Mouse (Mus musculus) effector memory CD4-positive, alpha-beta T cell, adult 7 months (primary cell): ENCODE results near the gene Mpig6b. TPM values are rescaled to one million over a fixed set of nuclear protein-coding genes. Genes with fewer than 3 reads are reported as not detected.

Experiments
- polyA plus RNA-seq: library from polyadenylated mRNA; unstranded; fragments of 100-300 nt; shearing (Covaris generic); gene quantifications from one replicate; pipeline ENCODE4 v1.2.1, GENCODE M21; 2017

Mpig6b gene
- not detected for polyA plus RNA-seq

DNA sequence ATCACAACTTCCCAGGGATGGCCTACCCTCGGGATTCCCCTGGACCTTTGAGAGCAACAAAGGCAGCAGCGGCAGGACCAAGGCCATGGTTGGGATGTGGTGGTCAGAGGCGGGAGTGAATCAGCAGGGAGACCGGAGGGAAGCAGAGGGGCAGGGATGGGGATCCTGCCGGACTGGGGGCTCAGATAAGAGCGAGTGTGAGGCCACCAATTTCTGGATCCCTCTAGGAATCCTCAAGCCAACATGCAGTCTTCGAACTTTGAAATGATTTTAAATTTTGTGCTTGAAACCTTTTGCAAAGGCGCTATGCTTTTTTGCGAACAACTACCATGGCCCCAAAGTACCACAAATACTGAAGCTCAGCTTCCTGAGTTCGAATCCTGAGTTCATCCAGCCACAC, at the start of gene Mpig6b:
Gene Mpig6b, minus strand, starts transcription at position 101 of the 400 bp plus-strand sequence.

DNA sequence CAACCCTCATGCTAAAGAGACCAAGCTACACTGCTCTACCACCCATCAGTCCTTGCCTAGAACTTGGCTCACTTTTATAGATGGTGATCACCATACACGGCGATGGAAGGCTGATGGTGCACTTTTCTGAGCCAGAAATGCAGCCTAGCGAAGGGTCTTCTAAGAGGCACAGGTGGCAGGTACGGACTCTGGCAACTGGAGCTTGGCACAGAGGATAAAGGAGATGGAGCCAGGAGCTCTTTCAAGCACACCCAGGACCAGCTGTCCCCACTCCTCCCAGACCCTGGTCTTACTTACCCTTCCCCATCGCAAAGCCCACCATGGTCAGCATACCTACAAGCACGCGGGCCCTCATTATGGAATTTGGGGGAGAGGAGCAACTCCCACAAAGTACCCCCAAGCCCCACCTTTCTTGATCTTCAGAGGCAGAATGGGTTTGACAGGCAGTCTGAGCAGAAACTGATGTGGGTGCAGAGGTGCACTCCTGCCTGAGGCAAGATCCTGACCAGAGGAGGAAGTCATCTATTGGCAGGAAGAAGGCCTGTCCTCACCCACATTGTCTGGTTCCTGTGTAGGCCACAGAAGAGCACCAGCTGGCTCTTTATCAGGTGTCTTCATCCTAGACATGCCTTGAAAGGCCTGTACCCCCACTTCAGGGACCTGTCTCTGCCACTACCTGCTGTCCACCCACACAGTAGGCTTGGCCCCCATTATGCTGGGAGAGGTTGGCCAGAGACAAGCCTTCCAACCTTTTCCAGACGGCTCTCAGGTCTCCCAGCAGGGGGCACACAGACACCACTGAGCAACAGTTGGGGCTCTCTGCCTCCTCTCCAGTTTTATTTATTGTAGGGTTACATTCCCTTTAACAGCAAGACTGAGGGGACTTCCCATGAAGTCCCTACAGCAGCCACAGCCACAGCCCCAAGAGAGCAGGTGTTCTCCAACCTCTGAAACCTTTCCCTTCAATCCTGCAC, 49.3 kb upstream of the Mpig6b start, which contains the start of gene Ly6g5b:
Gene Ly6g5b, minus strand, starts transcription at position 383 of the 974 bp plus-strand sequence.

GRCm38 (mm10) chr17:35108097-35108496, 42.1 kb upstream of the Mpig6b start, which contains the start of gene Ly6g5c:
Gene Ly6g5c, plus strand, starts transcription at chr17:35108279.

DNA sequence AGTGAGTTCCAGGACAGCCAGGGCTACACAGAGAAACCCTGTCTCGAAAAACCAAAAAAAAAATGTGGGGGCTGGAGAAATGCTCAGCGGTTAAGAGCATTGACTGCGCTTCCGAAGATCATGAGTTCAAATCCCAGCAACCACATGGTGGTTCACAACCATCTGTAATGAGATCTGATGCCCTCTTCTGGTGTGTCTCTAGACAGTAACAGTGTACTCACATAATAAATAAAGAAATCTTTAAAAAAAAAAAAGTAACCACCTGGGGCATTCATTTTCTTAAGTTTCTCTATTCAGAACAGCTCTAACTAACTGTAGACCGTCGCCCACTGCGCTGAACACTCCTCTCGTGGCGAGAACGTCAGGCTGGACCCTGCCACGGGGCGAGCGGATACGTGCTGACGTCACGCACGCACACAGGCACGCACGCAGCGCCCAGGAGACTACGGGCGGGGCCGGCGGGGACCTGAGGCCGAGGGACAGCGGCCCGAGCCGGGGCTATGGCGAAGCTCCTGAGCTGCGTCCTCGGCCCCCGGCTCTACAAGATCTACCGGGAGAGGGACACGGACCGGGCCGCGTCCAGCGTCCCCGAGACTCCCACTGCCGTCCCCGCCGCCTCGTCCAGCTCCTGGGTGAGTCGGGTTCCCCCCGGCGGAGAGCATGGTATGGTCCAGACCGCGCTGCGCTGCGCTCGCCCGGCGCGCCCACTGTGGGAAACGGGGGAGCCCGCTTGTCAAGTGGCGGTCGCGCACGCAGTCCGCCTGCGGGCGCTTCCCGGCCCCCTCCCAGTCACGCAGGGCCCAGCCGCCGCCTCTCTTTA, 23.1 kb upstream of the Mpig6b start, which contains the start of gene Abhd16a:
Gene Abhd16a, plus strand, starts transcription at position 439 of the 820 bp plus-strand sequence.

DNA sequence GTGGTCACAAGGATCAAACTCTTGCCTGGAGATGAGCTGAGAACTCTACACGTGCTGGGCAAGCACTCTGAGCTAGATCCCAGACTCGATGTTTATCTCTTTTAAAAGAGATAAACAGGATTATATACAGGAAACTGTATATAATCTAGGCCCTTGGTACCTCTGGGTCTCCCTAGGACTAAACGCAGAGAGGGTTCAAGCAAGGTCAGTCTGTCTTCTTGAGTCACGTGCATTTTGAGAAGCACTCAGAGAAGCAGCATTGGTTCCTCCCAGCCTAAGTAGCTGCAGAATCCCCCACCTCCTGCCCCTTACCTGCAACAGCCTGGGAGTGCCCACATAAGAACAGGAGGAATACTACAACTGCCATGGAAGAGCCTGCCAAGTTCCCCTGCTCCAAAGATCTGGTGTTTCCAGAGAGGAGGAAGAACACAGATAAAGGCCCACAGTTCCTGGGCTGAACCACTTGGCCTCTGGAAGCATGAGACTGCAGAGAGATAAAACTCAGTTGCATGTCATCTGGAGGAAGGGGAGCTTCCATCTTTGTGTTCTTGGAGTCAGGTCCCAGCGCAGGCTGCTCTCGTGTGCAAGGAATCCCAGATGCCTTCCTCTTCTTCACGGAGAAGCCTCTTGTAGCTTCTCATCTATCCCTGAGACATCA, 19.4 kb upstream of the Mpig6b start, which contains the start of gene Ly6g6f:
Gene Ly6g6f, minus strand, starts transcription at position 403 of the 658 bp plus-strand sequence.

GRCm38 (mm10) chr17:35077786-35078233, 11.8 kb upstream of the Mpig6b start, which contains the start of gene Ly6g6d:
Gene Ly6g6d, minus strand, starts transcription at chr17:35078065.

DNA sequence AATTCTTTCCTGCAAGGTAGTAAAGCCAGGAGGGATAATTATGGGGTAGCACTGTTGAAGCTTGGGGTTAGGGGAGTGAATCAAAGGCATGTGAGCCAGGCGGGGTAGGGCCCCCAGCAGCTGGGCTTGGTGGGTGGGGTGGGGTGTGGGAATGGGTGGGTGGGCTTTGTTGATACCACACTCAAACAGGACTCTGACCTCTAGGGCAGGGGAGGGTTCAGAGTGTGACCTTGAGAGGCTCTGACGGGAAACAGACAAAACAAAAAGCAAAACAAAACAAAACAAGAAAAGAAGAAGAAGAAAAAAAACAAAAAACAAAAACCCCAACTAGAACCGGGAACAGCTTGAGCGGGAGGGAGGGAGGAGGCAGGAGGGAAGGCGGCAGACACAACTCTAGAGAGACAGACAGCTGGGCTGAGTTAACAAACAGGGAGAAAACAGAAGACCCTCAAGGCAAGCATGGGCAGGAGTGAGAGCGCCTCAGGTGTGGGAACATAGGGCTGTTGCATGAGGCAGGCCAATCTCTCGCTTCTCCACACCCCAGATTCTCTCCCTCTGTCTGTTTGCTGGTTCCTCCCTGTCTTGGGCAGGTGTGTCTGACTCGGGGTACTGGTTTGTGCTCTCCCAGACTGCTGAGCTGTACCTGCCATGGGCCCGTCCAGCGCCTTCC, 10.7 kb upstream of the Mpig6b start, which contains the start of gene Ly6g6e:
Gene Ly6g6e, plus strand, starts transcription at position 396 of the 670 bp plus-strand sequence.

DNA sequence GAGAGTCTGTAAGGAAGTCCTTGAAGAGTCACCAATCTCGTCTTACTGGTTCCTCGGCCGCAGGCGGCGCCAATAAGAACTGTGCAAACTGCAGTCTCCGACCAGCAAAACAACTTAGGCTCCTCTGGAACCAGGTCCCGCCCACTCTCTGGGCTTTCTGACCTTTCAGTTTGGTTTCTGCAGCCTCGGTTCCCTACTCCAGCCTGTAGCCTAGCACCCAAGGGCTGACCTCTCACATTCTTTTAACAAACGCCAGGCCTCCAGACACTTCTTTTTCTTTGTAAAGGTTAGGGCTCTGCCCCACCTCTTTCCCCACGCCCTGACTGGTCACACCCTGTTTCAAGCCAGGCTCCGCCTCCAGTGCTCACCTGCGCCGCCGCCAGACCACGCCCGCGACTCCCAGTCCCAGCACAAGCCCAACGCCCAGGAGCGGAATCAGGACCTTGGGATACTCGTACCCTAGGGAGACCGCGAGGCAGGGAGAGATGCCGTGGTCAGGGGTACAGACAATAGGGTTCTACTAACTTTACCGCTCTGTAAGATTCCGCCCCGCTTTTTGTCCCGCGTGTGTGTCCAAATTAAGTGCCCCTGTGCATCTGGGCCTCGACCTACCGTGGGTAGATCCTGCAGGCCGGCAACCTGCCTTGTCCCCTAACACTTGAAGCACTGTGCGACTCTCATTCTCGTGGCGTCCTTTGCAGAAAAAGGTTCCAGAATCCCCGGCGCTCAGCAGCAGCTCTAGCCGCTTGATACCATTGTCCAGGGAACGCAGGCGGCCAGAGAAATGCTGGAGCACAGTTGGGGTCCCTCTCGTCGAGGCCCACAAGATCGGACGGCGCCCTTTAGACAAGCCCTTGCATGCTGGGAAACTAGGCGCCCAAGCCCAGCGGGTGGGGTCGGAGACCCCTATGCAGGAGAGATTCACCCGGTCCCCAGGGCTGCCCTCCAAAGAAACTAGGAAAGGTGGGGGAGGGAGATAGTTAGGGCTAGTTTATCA, 735 bp downstream of the Mpig6b start, which contains the start of gene Ly6g6c:
Gene Ly6g6c, plus strand, starts transcription at position 438 of the 997 bp plus-strand sequence.

GRCm38 (mm10) chr17:35058911-35059892, 6.8 kb downstream of the Mpig6b start, which contains the start of gene Ddah2:
Gene Ddah2, plus strand, starts transcription at chr17:35059035.

DNA sequence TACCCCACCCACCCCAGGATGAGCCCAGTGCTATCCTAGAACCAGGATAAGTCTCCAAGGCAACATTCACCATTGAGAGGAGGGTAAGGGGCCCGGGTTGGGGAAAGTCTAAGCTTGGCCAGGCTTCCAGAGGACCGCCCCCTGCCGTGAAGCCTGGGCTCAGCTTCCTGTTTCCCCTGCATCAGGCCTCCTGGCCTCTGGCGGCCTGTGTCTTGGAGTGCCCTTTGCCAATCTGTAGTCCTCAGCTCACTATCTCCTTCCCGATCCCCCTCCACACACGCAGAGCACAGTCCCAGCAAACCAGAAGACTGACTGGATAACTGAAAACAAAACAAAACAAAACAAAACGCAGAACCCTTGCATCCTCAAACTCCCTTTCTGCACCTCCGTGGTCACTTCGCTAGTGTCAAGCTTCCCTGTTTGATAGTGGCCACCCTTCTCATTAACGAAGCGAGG, 16.4 kb downstream of the Mpig6b start, which contains the start of gene Clic1:
Gene Clic1, plus strand, starts transcription at position 406 of the 456 bp plus-strand sequence.

GRCm38 (mm10) chr17:35046681-35047455, 19.1 kb downstream of the Mpig6b start, which contains the start of gene Msh5:
Gene Msh5, minus strand, starts transcription at chr17:35046745.

DNA sequence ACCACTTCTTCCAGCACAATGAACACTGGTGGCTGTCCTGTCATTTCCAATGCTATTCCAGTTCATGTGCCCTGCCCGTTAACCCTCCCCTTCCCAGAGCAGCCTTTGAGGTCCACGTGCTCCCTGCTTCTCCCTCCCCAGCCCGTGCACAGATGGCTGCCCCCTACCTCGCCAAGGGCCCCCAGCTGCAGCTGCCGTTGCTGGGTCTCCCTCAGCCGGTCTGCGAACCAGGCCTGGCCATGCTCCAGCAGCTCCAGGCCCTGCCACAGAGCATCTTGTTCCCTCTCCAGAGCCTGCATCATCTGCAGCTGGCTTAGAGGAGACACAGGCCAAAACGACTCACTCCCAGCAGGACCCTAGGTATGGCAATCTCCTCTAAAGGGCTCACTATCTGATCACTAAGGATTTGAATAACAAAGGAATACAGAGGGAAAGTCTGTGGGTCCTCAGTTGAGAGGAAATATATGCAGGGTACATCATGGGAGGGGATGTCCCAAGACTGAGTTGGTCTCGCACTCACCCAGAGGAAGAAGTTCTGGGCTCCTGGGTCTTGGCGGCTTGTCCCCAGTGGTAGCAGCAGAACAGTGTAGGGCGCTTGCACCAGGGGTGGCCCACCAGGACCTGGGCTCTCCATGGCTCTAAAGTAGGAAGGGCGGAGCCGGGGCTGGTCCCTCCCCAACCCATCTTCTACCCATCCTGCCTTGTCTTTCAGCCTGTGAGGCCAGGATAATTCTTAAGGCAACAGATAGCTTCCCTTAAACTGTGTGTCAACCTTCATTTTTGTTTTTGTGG, 38.5 kb downstream of the Mpig6b start, which contains the start of gene Sapcd1:
Gene Sapcd1, minus strand, starts transcription at position 740 of the 792 bp plus-strand sequence.

DNA sequence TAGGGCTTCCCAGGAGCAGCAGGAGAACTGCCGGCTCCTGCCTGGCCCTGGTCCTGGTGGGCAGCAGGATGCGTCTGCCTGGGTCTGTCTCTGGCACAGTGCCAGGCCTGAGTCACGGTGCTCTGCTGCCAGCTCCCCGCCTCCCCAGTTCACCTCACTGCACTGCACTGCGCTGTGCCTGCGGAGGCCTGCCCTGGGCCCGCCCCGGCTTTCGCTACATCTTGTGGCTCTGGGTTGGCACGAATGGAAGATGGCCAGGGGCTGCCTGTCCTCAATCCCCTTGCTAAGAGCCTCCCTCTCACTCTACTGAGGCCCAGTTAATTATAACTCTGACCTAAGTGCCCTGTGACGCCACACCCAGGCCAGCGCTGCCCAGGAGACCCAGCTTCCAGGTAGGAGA, 49.6 kb downstream of the Mpig6b start, which contains the start of gene Vwa7:
Gene Vwa7, plus strand, starts transcription at position 204 of the 400 bp plus-strand sequence.

